Mouse (Mus musculus): ENCODE results near the gene Ddx5.
"Not testable (repeated sequence)": the region's sequence is repeated elsewhere in the genome, so short reads cannot be mapped to it uniquely, and the experiment has no call there.

The Ddx5 gene

GRCm38 (mm10) chr11:106789649-106790048 lies 664 bp upstream of the Ddx5 start:
- no peak for DNase-seq (ENCODE audit: low spot score)

DNA sequence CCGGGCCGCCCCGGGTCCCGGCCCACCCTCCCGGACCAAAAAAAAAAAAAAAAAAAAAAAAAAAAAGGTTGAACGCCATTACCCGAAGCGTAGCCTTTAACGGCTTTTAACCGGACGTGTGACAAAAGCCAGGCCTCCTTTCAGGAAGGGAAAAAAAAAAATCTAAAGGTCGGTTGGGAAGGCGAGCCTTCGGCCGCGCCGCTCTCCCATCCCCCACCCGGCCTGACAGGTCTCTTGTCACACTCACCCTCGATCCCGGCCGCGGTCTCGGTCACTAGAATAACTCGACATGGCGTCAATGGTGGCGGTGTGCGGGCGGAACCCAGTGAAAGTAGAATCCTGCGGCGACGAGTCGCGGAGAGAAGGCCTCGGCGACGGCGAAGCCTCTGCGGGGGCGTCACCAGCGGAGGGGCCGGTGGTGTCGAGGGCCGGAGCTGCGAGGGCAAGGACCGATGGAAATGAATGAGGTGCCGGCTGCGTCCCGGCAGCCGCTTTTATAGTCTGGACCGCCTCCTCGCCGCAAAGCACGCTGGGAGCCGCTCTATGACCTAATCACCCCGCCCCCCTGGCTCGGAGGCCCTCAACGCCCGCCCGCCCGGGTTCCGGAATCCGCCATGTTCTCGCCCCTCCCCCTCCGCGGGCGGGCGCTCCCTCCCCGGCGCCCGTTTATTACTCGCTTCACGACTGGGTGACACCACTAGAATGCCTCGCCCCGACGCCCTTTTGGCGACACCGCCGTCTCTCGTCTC lies 785 bp downstream of the Ddx5 start:
- DNase-seq (ENCODE audit: low spot score): peak; percentile 99

GRCm38 (mm10) chr11:106787131-106788025 lies 1.6 kb downstream of the Ddx5 start:
- DNase-seq (ENCODE audit: low spot score): peak; percentile 91

DNA sequence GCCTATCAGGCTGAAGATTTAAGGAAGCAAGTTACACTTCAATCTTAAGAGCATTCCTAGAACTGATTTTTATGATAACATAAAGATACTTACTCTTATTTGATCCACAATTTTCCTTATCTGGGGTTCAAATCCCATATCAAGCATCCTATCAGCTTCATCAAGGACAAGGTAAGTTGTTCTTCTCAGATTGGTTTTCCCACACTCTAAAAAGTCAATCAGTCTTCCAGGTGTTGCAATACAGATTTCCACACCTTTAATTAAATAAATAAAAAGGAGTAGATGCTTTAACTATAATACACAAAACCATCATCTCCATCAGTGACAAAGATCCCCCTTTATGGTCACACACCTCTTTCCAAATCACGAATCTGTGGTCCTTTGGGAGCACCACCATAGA lies 3.9 kb downstream of the Ddx5 start:
- DNase-seq (ENCODE audit: low spot score): no peak

- DNase-seq (ENCODE audit: low spot score): no peak
Measured at GRCm38 (mm10) chr11:106784476-106784875, 4.5 kb downstream of the Ddx5 start.

DNA sequence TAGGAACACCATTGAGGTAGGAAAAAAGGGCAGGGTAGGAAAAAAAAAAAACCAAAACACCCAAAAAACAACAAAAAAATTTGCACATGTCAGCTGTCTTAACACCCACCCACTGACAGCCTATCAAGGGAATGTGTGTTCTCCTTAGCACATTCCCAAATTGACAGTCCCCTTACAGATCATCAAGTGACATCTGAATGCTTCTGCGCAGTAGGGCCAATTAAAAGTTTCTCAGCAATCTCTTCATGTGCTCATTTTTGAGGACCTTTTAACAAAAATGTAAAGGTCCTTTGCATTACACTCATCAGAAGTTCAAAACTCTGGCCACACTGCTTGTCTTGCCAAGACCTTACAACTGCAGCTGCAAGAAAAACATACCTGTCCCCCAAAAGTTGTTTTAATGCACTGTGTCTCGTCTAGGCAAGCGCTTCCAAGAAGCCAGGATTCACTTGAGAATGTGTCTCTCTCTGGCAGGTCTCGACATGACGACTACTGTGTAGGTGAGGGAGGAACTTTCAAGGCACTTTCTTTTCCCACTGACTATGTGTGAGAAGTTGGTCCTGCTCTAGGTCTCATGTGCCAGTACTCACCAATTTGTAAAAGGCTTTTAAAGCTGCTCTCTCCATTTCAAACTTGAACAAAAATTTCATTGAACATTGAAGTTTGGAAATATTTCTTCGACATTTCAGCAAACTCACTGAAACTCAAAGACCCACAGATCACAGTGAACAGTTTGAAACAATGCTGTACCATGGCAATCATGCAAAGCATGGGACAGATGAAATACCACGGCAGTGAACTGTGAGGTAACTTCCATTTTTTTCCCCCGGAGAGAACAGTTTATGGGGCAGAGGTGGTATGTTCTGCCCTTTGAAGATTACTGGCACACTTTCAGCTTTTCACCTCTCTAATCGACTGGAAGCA lies 5.9 kb downstream of the Ddx5 start:
- no peak for DNase-seq (ENCODE audit: low spot score)

- not testable (repeated sequence) for DNase-seq (ENCODE audit: low spot score)
Measured at GRCm38 (mm10) chr11:106782271-106782670, 6.7 kb downstream of the Ddx5 start.

DNA sequence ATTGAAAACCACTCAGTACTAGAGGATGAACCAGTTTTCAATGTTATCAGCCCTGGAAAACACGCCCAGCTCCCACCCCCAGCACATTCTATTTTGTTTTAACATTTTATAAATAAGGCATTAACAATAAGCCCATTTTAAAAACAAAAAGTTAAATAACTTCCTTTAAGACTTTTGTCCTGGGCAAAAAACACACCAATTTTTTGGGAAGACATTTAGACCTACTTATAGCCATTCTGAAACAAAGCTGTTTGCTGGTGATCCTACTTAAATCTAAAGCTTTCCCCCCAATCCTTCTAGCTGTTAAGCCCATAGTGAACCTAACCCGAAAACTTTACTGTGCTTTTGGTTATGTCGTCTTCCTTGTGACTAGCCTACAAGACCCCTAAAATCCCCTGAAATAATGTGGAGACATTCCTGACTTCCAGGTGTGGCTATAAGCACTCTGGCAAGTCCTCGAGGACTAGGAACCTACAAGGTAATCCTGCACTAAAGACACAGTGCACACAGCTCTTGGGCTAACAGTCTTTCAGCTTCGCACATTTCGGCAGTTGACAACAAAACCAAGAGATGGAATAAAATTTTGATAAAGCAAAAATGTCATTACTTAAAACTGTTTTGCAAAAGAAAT lies 8.3 kb downstream of the Ddx5 start:
- DNase-seq (ENCODE audit: low spot score): no peak

DNA sequence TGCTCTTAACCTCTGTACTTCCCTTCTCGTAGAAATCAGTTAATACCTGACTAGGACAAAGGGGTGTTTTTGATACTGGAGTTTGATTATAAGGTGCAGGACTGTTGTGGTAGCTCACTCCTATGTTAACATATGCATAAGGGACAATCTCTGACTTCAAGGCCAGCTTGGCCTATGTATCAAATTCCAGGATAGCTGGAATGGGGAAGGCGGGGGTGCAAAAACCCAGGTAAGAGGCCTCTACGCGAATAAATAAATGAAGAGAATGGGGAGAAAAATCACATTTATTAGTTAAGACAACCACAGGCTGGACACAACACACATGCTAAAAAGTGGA lies 8.9 kb downstream of the Ddx5 start:
- DNase-seq (ENCODE audit: low spot score): no peak

- peak; percentile 89 for DNase-seq (ENCODE audit: low spot score)
Measured at GRCm38 (mm10) chr11:106779388-106780088, 9.4 kb downstream of the Ddx5 start, which contains the start of gene Polg2. Gene Polg2 (minus strand): TSS chr11:106779537.

GRCm38 (mm10) chr11:106778589-106779387 lies 10.2 kb downstream of the Ddx5 start:
- DNase-seq (ENCODE audit: low spot score): no peak

DNA sequence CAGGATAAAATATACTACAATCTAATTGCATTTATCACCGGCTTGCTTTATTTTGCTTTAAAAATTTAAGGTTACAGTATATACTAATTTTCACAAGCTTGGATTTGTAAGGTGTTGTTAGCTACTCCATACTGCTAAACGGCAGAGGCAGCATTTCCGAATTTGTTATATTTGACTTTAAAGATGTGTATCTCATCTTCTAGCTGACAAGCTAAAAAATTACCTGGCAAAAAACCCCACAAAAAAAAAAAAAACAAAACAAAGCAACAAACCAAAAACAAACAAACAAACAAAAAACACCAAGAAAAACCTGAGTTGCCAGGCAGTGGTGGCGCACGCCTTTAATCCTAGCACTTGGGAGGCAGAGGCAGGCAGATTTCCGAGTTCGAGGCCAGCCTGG lies 10.9 kb downstream of the Ddx5 start:
- DNase-seq (ENCODE audit: low spot score): no peak

GRCm38 (mm10) chr11:106777395-106777794 lies 11.6 kb downstream of the Ddx5 start:
- DNase-seq (ENCODE audit: low spot score): no peak

DNA sequence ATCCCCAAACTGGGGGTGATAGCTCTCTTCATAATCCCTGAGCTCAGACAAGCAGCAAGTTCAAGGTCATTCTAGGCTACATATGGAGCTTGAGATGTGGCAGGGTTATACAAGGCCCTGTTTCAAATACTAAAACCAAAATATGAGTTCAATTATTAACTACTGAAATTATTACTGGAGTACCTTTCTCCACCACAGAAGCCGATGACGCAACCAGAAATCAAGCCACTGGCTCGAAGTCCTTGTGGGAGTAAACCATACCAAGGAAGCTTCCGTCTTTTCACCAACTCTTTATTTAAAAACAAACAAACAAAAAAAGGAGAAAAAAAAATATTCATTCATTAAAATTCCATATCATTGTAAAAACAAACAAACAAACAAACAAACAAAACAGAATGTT lies 12.0 kb downstream of the Ddx5 start:
- no peak for DNase-seq (ENCODE audit: low spot score)

- no peak for DNase-seq (ENCODE audit: low spot score)
Measured at GRCm38 (mm10) chr11:106773061-106773460, 15.9 kb downstream of the Ddx5 start.

GRCm38 (mm10) chr11:106770195-106770974 lies 18.6 kb downstream of the Ddx5 start:
- no peak for DNase-seq (ENCODE audit: low spot score)

DNA sequence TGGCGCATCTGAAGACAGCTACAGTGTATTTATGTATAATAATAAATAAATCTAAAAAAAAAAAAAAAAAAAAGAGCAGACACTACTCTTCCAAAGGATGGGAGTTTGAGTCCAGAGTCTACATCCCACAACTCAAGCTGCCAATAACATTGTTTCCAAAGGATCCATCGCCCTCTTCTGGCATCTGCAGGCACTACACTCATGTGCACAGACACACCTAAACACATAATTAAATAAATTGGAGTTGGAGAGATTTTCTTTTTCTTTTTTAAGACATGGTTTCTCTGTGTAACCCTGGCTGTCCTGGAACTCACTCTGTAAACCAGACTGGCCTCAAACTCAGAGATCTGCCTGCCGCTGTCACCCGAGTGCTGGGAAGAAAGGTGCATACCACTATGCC lies 21.5 kb downstream of the Ddx5 start:
- no peak for DNase-seq (ENCODE audit: low spot score)

- DNase-seq (ENCODE audit: low spot score): no peak
Measured at GRCm38 (mm10) chr11:106766611-106767162, 22.3 kb downstream of the Ddx5 start.

DNA sequence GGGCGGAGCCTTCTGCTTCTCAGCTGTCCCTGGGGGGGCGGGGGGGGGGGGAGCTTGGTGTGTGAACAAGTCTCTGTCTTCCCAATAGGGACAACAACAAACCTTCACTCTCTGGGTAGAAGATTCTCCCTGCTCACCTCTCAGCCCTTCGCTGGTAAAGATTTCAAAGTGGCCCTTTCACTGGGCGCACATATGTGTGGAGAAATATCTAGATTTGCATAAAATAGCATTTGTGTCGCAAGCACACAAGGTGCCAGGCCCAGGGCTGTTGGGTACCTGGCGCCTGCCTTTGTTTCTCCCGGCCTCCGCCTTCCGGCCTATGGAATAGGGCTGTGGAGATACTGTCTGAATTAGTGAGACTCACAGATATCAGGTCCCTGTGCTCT lies 26.2 kb downstream of the Ddx5 start:
- DNase-seq (ENCODE audit: low spot score): no peak
